In the genomic region with DNA sequence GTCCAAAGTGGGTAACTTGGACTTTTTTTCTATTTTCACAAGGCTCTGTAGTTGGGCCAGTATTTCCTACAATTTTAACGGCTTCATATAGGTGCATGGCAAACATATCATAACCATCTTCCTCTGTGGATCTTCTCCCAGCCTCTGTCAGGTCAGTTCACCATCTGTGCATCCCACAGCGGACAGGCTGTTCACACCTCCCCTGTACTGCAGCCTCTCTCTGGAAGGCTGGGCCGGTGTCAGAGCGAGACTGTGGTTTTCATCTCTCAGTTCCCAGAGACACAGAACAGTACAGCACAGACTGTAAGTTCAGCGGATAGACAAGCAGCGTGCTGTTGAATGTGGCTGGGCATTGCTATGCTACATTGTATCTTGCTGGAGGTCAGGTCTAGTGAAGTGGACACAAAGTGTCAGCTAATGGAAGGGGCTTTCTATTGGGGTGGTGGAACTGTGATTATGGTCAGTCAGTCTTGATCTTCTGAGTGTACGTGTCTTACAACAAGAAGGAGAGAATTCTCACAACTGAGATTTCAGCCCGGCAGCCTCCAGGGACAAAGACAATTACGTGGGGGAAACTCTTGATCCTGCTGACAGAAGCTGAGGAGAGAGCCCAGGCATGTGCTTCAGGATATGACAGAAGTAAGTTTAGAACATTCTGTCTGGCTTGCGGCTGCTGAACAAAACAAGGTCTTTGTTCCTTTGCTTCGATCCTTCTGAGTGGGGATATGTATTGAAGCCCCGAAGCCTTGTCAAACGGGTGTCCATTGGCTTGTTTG, we compare ENCODE assay signal across 20 mouse cellular contexts. TPM values are rescaled to one million over a fixed set of nuclear protein-coding genes. Genes with fewer than 3 reads are reported as not detected.
DNase-seq lines count a peak whose midpoint lies in the region; ATAC-seq and TF ChIP-seq lines count a peak whose summit lies in the region.
"Had no signal": no experiment of that assay in that cellular context is flagged by ENCODE, and none has a peak within 500 bp of the region (broad histone marks: within the 10 kb centered on the region; RNA-seq: fewer than 3 reads in every experiment).

No protein-coding gene starts in this region.

- TF ChIP-seq CTCF in heart, adult 2 months (IDR thresholded peaks at IDR 0.05): no peak
- no peak for TF ChIP-seq CTCF in lung, postnatal 0 days (IDR thresholded peaks at IDR 0.05)

- peak overlapping the region; percentile 10; the same call in 1 of the 2 replicates for H3K27ac ChIP-seq in heart, adult 2 months
- H3K27ac ChIP-seq in midbrain, embryonic 11.5 days (ENCODE audit: low read depth, low read length): no peak overlapping the region
- H3K27ac ChIP-seq in midbrain, embryonic 15.5 days: no peak overlapping the region
- H3K27ac ChIP-seq in lung, postnatal 0 days (ENCODE audit: low read length): no peak overlapping the region
- H3K27ac ChIP-seq: embryonic facial prominence, embryonic 15.5 days; gastrocnemius, adult 2 months; hindbrain, embryonic 12.5 days; layer of hippocampus, adult 2 months had no signal

- peaks cover 15% of the 10 kb centered on the region for H3K4me1 ChIP-seq in heart, adult 2 months (ENCODE audit: control insufficient read depth, insufficient read depth, low read length)
- peaks cover 2% of the 10 kb centered on the region; the same call in 1 of the 2 replicates for H3K4me1 ChIP-seq in midbrain, embryonic 11.5 days (ENCODE audit: control insufficient read depth, insufficient read depth, low read length)
- H3K4me1 ChIP-seq in midbrain, embryonic 15.5 days: no peaks in the 10 kb centered on the region; the same call in 1 of the 2 replicates
- H3K4me1 ChIP-seq in lung, postnatal 0 days (ENCODE audit: insufficient read depth, low read depth, low read length): no peaks in the 10 kb centered on the region

- no peaks in the 10 kb centered on the region; the same call in 1 of the 2 replicates for H3K36me3 ChIP-seq in heart, adult 2 months (ENCODE audit: control insufficient read depth, insufficient read depth, low read length)
- no peaks in the 10 kb centered on the region for H3K36me3 ChIP-seq in midbrain, embryonic 11.5 days (ENCODE audit: control insufficient read depth, insufficient read depth, low read length)
- H3K36me3 ChIP-seq in midbrain, embryonic 15.5 days (replicated peaks): no peaks in the 10 kb centered on the region
- no peaks in the 10 kb centered on the region for H3K36me3 ChIP-seq in lung, postnatal 0 days (ENCODE audit: insufficient read depth, low read length)
- H3K36me3 ChIP-seq: embryonic facial prominence, embryonic 15.5 days; hindbrain, embryonic 12.5 days had no signal

- 0 out of 2 replicates have a peak, but pooled peaks have one; percentile 27 for TF ChIP-seq EP300 in heart, adult 2 months (IDR thresholded peaks at IDR 0.05; ENCODE audit: insufficient read depth, low read depth, low read length)
- no peak for TF ChIP-seq EP300 in lung, postnatal 0 days (IDR thresholded peaks at IDR 0.05)

- H3K4me3 ChIP-seq in heart, adult 2 months: no peak overlapping the region
- H3K4me3 ChIP-seq in midbrain, embryonic 11.5 days (ENCODE audit: low read depth, low read length): no peak overlapping the region
- H3K4me3 ChIP-seq in midbrain, embryonic 15.5 days: no peak overlapping the region
- no peak overlapping the region for H3K4me3 ChIP-seq in lung, postnatal 0 days (ENCODE audit: low read depth, low read length)
- H3K4me3 ChIP-seq: embryonic facial prominence, embryonic 15.5 days; gastrocnemius, adult 2 months; hindbrain, embryonic 12.5 days; layer of hippocampus, adult 2 months had no signal

- no peak for DNase-seq in cerebellum, postnatal 14 days
- DNase-seq in heart, adult 2 months: no peak
- no peak for DNase-seq in heart, postnatal 4 days
- peak; percentile 84 for DNase-seq in midbrain, embryonic 11.5 days (ENCODE audit: low spot score, missing footprints)
- DNase-seq in liver: no peak
- no peak for DNase-seq in lung, postnatal 0 days (ENCODE audit: low spot score)
- DNase-seq: adrenal gland, adult 8-10 months; forebrain, postnatal 0 days; gastrocnemius, adult 2 months; kidney, adult 8-10 months; lung, adult 18-20 months; right cerebral cortex, postnatal 4 days; thymus, postnatal 14 days had no signal

- ATAC-seq in cerebellum, adult (ENCODE audit: insufficient number of reproducible peaks, low FRiP score, low TSS enrichment): peak; percentile 79
- no peak for ATAC-seq in midbrain, embryonic 11.5 days (ENCODE audit: low FRiP score)
- ATAC-seq in midbrain, embryonic 15.5 days (replicated peaks): no peak; the same call in 1 of the 2 replicates
- ATAC-seq in lung, postnatal 0 days: no peak
- ATAC-seq: forebrain, postnatal 0 days; inflammation-experienced regulatory T-cells, adult 6 months had no signal

- intact Hi-C loops in heart, adult 2 months (cut with DNase I): no loop called here

- WGBS in heart, adult 2 months: 36% methylated on average over 13 of the region's 13 CpGs
- WGBS in midbrain, embryonic 11.5 days: 74% methylated on average over 13 of the region's 13 CpGs
- WGBS in midbrain, embryonic 15.5 days: 54% methylated on average over 13 of the region's 13 CpGs
- WGBS in lung, postnatal 0 days: 68% methylated on average over 13 of the region's 13 CpGs

- peaks cover 2% of the 10 kb centered on the region; the same call in 1 of the 2 replicates for H3K79me2 ChIP-seq in heart, adult 2 months (replicated peaks; ENCODE audit: control insufficient read depth, insufficient read depth, low read length)

- H3K9me3 ChIP-seq in midbrain, embryonic 11.5 days (ENCODE audit: control insufficient read depth, low read length): no peaks in the 10 kb centered on the region
- no peaks in the 10 kb centered on the region for H3K9me3 ChIP-seq in midbrain, embryonic 15.5 days
- H3K9me3 ChIP-seq in lung, postnatal 0 days (ENCODE audit: low read length): no peaks in the 10 kb centered on the region
- H3K9me3 ChIP-seq: embryonic facial prominence, embryonic 15.5 days; hindbrain, embryonic 12.5 days had no signal

- H3K9ac ChIP-seq in heart, adult 2 months (ENCODE audit: low read depth, low read length): peak overlapping the region; percentile 53
- no peak overlapping the region for H3K9ac ChIP-seq in midbrain, embryonic 11.5 days (ENCODE audit: low read length)
- H3K9ac ChIP-seq in midbrain, embryonic 15.5 days: no peak overlapping the region
- H3K9ac ChIP-seq in lung, postnatal 0 days (replicated peaks; ENCODE audit: low read depth): no peak overlapping the region
- H3K9ac ChIP-seq: embryonic facial prominence, embryonic 15.5 days; forebrain, postnatal 0 days; hindbrain, embryonic 12.5 days had no signal

- H3K4me2 ChIP-seq in midbrain, embryonic 11.5 days: no peak overlapping the region
- H3K4me2 ChIP-seq in midbrain, embryonic 15.5 days: no peak overlapping the region
- no peak overlapping the region for H3K4me2 ChIP-seq in lung, postnatal 0 days (replicated peaks; ENCODE audit: low read depth, low read length)
- H3K4me2 ChIP-seq: embryonic facial prominence, embryonic 15.5 days; hindbrain, embryonic 12.5 days; liver, embryonic 11.5 days had no signal

- no peaks in the 10 kb centered on the region for H3K27me3 ChIP-seq in heart, adult 2 months (ENCODE audit: control insufficient read depth, insufficient read depth, low read length)
- no peaks in the 10 kb centered on the region for H3K27me3 ChIP-seq in midbrain, embryonic 11.5 days (ENCODE audit: control insufficient read depth, insufficient read depth, low read length)
- H3K27me3 ChIP-seq in midbrain, embryonic 15.5 days (replicated peaks): no peaks in the 10 kb centered on the region
- no peaks in the 10 kb centered on the region for H3K27me3 ChIP-seq in lung, postnatal 0 days (replicated peaks; ENCODE audit: insufficient read depth, low read length)
- H3K27me3 ChIP-seq: embryonic facial prominence, embryonic 15.5 days; hindbrain, embryonic 12.5 days had no signal

- TF ChIP-seq POLR2A in heart, adult 2 months (IDR thresholded peaks at IDR 0.05; ENCODE audit: insufficient read depth, low read depth, low read length): no peak

RNA-seq across cellular contexts. Expression of a gene that starts 21.9 kb away (rescaled TPM):
- 100 to 1,000 TPM; 104 to 114 TPM for total RNA-seq in heart, adult 2 months (2021)
- 62.1 and 102 TPM in 2 replicates for polyA plus RNA-seq in heart, adult 2 months (2012; rRNA removed)
- 100 to 1,000 TPM; 103 to 104 TPM for total RNA-seq in heart, postnatal 4 days (2021)
- polyA plus RNA-seq in midbrain, embryonic 11.5 days (2014; fragmentation: Nextera tagmentation; extraction: Ambion mirVana): 2.6 and 3.1 TPM in 2 replicates
- 4.3 and 4.5 TPM in 2 replicates for polyA plus RNA-seq in midbrain, embryonic 15.5 days (2015; fragmentation: Nextera tagmentation; extraction: Ambion mirVana)
- polyA plus RNA-seq in lung, postnatal 0 days (2015; fragmentation: Nextera tagmentation; extraction: Ambion mirVana): 7.6 and 9.7 TPM in 2 replicates
